Mouse (Mus musculus): ENCODE measurements around the gene Megf11.

GRCm38 (mm10) chr9:64473170-64473569 is 87.7 kb downstream of the Megf11 start:
- TF ChIP-seq CTCF (IDR thresholded peaks at IDR 0.05; ENCODE audit: insufficient read depth, low read length) (no peak), POLR2A (IDR thresholded peaks at IDR 0.05; ENCODE audit: borderline replicate concordance, extremely low read depth, low read depth, low read length) (no peak)
